Mouse (Mus musculus) G1E (cell line): Measurements from ENCODE around the gene Dpp4.

Experiments
- CTCF ChIP-seq: IDR thresholded peaks from 2 replicates; pipeline ENCODE4 v1.5.1; 2012; ENCODE audit warnings: low read depth, low read length, inconsistent platforms, mixed read lengths
- GATA1 ChIP-seq: IDR thresholded peaks from 2 replicates; pipeline ENCODE4 v1.6.1; 2012; ENCODE audit warnings: borderline replicate concordance, low read length, inconsistent platforms, mixed read lengths
- GATA2 ChIP-seq: IDR thresholded peaks from 2 replicates; pipeline ENCODE4 v1.6.1; 2012; ENCODE audit warnings: low read depth, low read length, inconsistent platforms, borderline replicate concordance
- POLR2AphosphoS5 ChIP-seq: IDR thresholded peaks from 2 replicates; pipeline ENCODE4 v1.6.1; 2012; ENCODE audit warnings: low read depth, low read length, inconsistent platforms; ENCODE audit not compliant: insufficient replicate concordance
- TAL1 ChIP-seq: conservative IDR thresholded peaks from 2 replicates; pipeline ENCODE4 v1.6.1; 2012; ENCODE audit warnings: low read depth, low read length, inconsistent platforms, mixed read lengths

DNA sequence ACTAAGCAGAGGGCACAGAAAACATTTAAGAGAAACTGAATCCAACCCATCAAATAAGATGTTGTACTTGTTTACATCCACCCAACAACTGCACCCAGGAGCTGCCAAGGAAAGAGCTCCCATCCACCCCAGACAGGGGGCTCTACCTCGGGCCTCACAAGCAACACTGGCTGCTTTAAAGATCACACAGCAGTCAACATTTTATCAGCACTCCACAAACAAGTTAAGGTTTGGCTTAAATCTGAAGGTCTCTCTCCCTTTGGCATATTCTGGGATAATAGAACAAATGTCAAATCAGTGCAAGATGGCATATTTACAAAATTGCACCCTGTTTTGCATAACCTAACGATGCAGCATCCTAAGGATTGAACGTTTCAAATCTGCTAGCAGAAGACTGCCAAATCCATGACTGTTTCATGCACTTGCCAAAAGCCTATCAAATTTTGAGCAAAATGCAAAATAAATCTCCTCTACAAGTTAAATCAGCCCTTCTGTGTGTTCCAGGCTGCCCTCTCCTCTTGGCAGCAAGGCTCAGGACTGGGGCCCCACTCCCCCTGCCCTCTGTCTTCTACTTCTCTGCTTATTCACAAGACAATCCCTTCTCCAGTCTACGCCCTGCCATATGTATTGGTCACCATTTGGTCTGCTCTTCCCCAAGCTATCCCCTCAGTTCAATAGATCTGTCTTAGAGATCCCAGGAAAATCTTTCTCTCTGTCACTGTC lies 72.6 kb downstream of the Dpp4 start:
- TF ChIP-seq CTCF (no peak), GATA1 (no peak), TAL1 (no peak), POLR2AphosphoS5 (no peak), GATA2 (no peak)
